Mouse (Mus musculus) intestine, embryonic 16.5 days (tissue): ENCODE data around the gene Ap2a1. TPM values are rescaled to one million over a fixed set of nuclear protein-coding genes. Genes with fewer than 3 reads are reported as not detected.

Experiments
- ATAC-seq: fragments of 200-750 bp; cut with Nextera tagmentation; 2 replicates; pipeline ENCODE4 v1.8.0; 2017; ENCODE audit warnings: moderate TSS enrichment, moderate library complexity
- H3K27ac ChIP-seq: fragments of 300-500 bp; sonication (generic); 2 replicates; pipeline ENCODE4 v1.5.1; 2014; ENCODE audit warnings: mild to moderate bottlenecking, low read length
- H3K27me3 ChIP-seq: fragments of 300-500 bp; sonication (generic); replicated peaks from 2 replicates; pipeline ENCODE4 v1.6.1; 2014; ENCODE audit warnings: low read length, control low read depth, mixed read lengths; ENCODE audit not compliant: control insufficient read depth, insufficient read depth
- H3K36me3 ChIP-seq: fragments of 300-500 bp; sonication (generic); 2 replicates; pipeline ENCODE4 v1.6.1; 2014; ENCODE audit warnings: low read length, control low read depth; ENCODE audit not compliant: control insufficient read depth, insufficient read depth
- H3K4me1 ChIP-seq: fragments of 300-500 bp; sonication (generic); 2 replicates; pipeline ENCODE4 v1.6.1; 2014; ENCODE audit warnings: low read length, control low read depth, mixed read lengths; ENCODE audit not compliant: control insufficient read depth, insufficient read depth
- H3K4me2 ChIP-seq: fragments of 300-500 bp; sonication (generic); 2 replicates; pipeline ENCODE4 v1.6.1; 2014; ENCODE audit warnings: low read depth, low read length, control low read depth
- H3K4me3 ChIP-seq: fragments of 300-500 bp; sonication (generic); 2 replicates; pipeline ENCODE4 v1.5.1; 2014; ENCODE audit warnings: mild to moderate bottlenecking, low read length
- H3K9ac ChIP-seq: fragments of 300-500 bp; sonication (generic); 2 replicates; pipeline ENCODE4 v1.6.1; 2014; ENCODE audit warnings: low read depth, low read length
- H3K9me3 ChIP-seq: fragments of 300-500 bp; sonication (generic); 2 replicates; pipeline ENCODE4 v1.6.1; 2016; ENCODE audit warnings: low read length, control low read depth; ENCODE audit not compliant: control insufficient read depth
- WGBS: fragments of 180-500 bp; shearing (Covaris S2); extraction: QIAGEN DNeasy Blood & Tissue Kit; methylation state at CpG from one replicate; pipeline ENCODE4 v1.1.7; 2014; 5-methylcytosine and 5-hydroxymethylcytosine counted together
- polyA plus RNA-seq: library from polyadenylated mRNA; unstranded; fragments of >200 nt; fragmentation: Nextera tagmentation; extraction: Ambion mirVana; gene quantifications from 2 replicates; pipeline ENCODE4 v1.2.1, GENCODE M21; 2015

Gene Ap2a1
- polyA plus RNA-seq, 1 experiment from 2014 or later = 56.8 TPM

DNA sequence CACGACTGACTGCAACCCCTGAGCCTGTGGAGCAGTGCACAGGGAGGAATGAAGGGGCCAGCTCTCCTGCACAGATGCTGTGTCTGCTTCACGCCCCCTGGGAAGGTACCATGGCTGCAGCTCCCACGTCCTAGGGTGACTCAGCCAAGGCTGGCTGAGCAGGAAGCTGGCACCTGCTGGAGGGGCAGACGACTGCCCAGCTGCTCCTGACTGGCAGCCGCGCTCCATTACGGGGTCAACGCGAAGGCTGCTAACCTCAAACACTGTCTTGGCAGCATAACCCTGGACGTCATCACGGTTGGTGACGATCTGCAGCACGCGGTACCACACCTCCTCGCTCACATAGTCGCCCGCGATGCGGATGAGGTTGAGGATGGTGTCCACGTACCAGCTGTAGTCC is 23.9 kb downstream of the Ap2a1 start:
- H3K36me3 ChIP-seq = peaks cover 49% of the 10 kb centered on the region
- H3K4me2 ChIP-seq = no peak overlapping the region
- H3K9me3 ChIP-seq = no peaks in the 10 kb centered on the region
- no peak overlapping the region for H3K9ac ChIP-seq
- H3K27ac ChIP-seq = no peak overlapping the region
- no peak for ATAC-seq
- WGBS = 91% methylated on average over 20 of the region's 20 CpGs
- no peak overlapping the region for H3K4me3 ChIP-seq
- no peaks in the 10 kb centered on the region for H3K27me3 ChIP-seq
- H3K4me1 ChIP-seq = peaks cover 12% of the 10 kb centered on the region

DNA sequence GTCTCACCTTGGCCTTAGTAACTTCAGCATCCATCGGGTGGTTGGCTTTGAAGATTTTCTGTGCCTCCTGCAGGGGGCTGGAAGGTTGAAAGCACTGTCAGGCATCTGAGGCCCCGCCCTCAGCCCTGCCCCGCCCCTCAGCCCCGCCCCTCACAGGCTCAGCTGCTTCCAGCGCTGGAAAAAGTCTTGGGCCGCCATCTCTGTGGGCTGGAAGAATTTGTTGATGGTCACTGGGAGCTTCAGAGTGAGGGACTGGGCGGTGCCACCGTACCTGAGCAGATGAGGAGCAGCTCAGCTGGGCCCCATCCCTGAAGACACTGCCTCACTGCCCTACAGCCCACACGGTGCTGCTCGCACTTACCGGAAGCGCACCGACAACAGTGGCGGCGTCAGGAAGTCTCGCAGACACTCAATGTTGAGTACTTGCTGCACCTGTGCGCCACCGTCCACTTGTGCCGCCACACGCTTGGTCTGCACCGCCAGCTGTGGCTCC is 28.0 kb downstream of the Ap2a1 start:
- H3K27ac ChIP-seq = peak overlapping the region; percentile 56
- H3K9me3 ChIP-seq = no peaks in the 10 kb centered on the region
- peaks cover 33% of the 10 kb centered on the region for H3K4me1 ChIP-seq
- H3K4me2 ChIP-seq = peak overlapping the region; percentile 59
- peak; percentile 66 for ATAC-seq
- 10% methylated on average over 21 of the region's 21 CpGs for WGBS
- H3K36me3 ChIP-seq = peaks cover 26% of the 10 kb centered on the region; the same call in 1 of the 2 replicates
- no peaks in the 10 kb centered on the region for H3K27me3 ChIP-seq
- peak overlapping the region; percentile 50 for H3K9ac ChIP-seq
- H3K4me3 ChIP-seq = peak overlapping the region; percentile 44

DNA sequence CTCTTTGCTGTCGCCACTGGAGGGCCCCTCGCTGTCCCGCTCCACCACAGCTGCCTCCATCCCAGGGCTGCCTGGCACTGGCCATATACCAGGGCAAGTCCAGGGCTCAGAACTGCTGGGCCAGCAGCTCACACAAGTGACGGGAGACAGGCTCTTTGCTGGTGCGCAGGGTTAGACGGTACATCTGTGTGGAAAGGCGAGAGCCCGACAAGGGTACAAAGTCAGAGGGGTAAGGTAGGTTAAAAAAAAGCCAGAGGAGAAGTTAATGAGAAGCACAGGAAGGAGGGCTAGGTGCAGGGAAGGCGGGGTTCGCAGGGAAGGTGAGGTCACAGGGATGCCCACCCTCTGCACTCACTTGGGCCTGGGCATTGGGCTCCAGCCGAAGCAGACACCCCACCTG is 28.7 kb downstream of the Ap2a1 start:
- Histone ChIP-seq H3K27me3 (no peaks in the 10 kb centered on the region), H3K4me3 (no peak overlapping the region), H3K36me3 (peaks cover 20% of the 10 kb centered on the region; the same call in 1 of the 2 replicates), H3K9ac (no peak overlapping the region), H3K4me2 (no peak overlapping the region), H3K9me3 (no peaks in the 10 kb centered on the region), H3K4me1 (peaks cover 33% of the 10 kb centered on the region), H3K27ac (no peak overlapping the region)
- WGBS = 89% methylated on average over 11 of the region's 11 CpGs
- ATAC-seq = no peak

DNA sequence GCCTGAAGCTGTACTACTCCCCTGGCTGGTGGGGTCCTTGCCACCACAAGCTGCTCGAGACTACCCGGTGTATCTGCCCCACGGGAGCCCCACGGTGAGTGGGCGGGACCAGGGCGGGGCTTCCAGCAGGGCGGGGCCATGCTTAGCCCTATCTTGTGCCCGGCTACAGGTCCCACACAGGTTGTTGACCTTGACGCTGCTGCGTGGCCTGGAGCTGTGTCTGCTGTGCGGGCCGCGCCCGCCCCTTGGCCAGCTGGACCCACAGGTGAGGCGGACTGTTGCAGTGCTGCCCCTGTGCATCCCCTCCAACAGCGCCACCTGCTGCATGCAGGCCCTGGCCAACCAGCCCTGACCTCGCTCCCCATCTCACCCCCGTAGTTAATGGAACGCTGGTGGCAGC is 30.7 kb downstream of the Ap2a1 start:
- Histone ChIP-seq H3K9ac (0 out of 2 replicates have a peak overlapping the region, but pooled peaks have one; percentile 27), H3K4me2 (peak overlapping the region; percentile 31), H3K4me3 (no peak overlapping the region), H3K4me1 (peaks cover 36% of the 10 kb centered on the region), H3K27ac (no peak overlapping the region), H3K27me3 (no peaks in the 10 kb centered on the region), H3K9me3 (no peaks in the 10 kb centered on the region), H3K36me3 (0 out of 2 replicates have a peak, but pooled peaks cover 7% of the 10 kb centered on the region)
- ATAC-seq = peak; percentile 16
- 28% methylated on average over 19 of the region's 19 CpGs for WGBS

DNA sequence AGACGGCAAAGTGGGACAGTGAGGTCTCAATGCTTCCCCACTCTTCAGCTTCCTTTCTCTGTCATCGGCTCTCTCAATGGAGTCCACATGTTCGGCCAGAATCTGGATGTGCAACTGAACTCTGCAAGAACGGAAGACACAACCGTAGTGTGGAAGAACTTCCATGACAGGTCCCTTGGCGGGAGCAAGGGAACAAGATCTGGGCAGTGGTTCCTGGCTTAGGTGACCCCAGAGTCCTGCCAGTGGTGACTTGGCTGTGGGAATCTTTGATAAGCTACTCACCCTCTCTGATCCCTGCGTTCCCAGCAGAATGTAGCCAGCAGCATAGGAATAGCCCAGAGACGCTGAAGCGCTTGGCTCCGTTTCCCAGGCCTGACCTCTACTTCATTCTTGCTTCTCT is 32.8 kb downstream of the Ap2a1 start:
- Histone ChIP-seq H3K4me3 (peak overlapping the region; percentile 75), H3K4me1 (peaks cover 38% of the 10 kb centered on the region), H3K27ac (peak overlapping the region; percentile 88), H3K9me3 (no peaks in the 10 kb centered on the region), H3K36me3 (no peaks in the 10 kb centered on the region), H3K27me3 (no peaks in the 10 kb centered on the region), H3K4me2 (peak overlapping the region; percentile 73), H3K9ac (peak overlapping the region; percentile 76)
- 34% methylated on average over 10 of the region's 10 CpGs for WGBS
- ATAC-seq = no peak

DNA sequence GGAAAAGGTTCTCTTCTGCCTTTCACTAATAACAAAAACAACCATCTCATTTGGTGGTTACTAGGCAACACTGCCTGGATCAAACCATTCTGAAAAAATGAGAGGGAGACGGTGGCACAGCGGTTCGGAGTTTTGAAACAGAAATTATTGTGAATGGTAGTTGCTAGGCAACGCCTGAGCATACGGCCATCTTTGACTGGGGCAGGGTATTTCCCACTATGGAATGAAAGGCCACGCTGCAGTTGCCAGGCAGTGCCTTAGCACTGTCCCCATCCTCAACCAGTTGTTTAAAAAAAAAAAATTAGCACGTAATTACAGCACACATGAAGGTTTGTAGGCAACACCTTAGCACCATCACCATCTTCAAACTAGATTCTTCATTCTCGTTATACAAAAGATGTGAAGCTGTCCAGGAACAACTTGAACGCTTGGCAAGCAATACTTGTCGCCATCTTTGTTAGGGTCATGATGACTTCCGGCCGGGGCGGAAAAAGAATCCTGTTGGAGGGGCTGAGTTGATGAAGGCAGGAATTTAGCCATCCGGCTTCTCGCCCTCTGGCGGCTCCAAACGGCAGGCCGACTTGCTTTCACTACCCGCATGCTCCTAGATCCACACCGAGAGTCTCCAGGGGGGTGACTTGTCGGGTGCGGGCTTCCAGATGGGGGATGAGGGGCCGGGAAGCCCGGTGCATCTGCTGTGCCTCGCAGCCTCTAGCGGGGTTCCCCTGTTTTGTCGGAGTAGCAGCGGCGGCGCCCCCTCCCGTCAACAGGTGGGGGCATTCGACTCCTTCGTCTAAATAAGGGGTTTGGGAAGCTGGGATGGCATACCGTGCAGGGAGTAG is 33.5 kb downstream of the Ap2a1 start, which contains the start of gene Fuz:
Gene Fuz, plus strand, starts transcription at position 487 of the 842 bp plus-strand sequence.
- Histone ChIP-seq H3K27me3 (no peaks in the 10 kb centered on the region), H3K9ac (peak within 1 kb of the TSS; percentile 76), H3K4me1 (peaks cover 39% of the 10 kb centered on the region), H3K27ac (peak within 1 kb of the TSS; percentile 88), H3K36me3 (no peaks in the 10 kb centered on the region), H3K9me3 (no peaks in the 10 kb centered on the region), H3K4me2 (peak within 1 kb of the TSS; percentile 73), H3K4me3 (peak within 1 kb of the TSS; percentile 75)
- peak; percentile 49 for ATAC-seq
- 1% methylated on average over 34 of the region's 34 CpGs for WGBS

DNA sequence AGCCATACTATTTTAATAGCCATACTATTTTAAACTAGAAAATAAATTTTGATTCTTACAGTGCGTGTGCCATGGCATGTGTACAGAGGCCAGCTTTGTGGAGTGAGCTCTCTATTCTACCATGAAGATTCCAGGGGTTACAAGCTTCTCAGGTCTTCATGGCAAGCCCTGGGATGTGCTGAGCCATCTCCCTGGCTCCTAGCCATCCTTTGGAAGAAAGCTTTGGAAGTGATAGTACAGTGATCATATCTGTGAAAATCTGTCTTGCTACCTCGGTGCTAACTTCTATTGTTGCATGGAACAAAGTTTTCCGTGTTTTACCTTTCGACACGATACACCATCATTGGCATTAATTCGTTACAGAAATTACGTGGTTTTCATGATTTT is 34.1 kb downstream of the Ap2a1 start:
- Histone ChIP-seq H3K4me3 (peak overlapping the region; percentile 75), H3K4me2 (peak overlapping the region; percentile 73), H3K4me1 (peaks cover 44% of the 10 kb centered on the region), H3K27me3 (no peaks in the 10 kb centered on the region), H3K9me3 (no peaks in the 10 kb centered on the region), H3K9ac (0 out of 2 replicates have a peak overlapping the region, but pooled peaks have one; percentile 32), H3K36me3 (no peaks in the 10 kb centered on the region), H3K27ac (0 out of 2 replicates have a peak overlapping the region, but pooled peaks have one; percentile 47)
- 67% methylated on average over 7 of the region's 7 CpGs for WGBS
- ATAC-seq = no peak

DNA sequence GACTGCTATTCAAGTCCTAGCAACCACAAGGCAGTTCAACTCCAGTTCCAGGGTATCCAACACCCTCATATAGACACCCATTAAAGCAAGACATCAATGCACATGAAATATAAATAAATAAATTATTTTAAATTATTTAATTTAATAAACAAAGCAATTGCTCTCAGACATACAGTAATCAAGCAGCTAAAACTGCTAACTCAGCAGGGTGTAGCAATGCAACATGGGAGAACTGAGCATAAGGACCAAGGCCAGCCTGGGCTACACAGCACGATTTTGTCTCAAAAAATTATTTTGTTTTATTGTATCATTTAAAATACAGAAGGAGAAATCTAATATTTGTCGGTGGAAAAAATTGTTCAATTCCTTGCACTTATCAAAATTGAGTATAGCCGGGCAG is 35.1 kb downstream of the Ap2a1 start:
- H3K4me1 ChIP-seq = peaks cover 44% of the 10 kb centered on the region
- no peak for ATAC-seq
- H3K4me2 ChIP-seq = no peak overlapping the region
- H3K27me3 ChIP-seq = no peaks in the 10 kb centered on the region
- H3K27ac ChIP-seq = no peak overlapping the region
- WGBS = 89% methylated on average over 3 of the region's 3 CpGs
- no peaks in the 10 kb centered on the region for H3K36me3 ChIP-seq
- no peak overlapping the region for H3K9ac ChIP-seq
- no peak overlapping the region for H3K4me3 ChIP-seq
- H3K9me3 ChIP-seq = no peaks in the 10 kb centered on the region

DNA sequence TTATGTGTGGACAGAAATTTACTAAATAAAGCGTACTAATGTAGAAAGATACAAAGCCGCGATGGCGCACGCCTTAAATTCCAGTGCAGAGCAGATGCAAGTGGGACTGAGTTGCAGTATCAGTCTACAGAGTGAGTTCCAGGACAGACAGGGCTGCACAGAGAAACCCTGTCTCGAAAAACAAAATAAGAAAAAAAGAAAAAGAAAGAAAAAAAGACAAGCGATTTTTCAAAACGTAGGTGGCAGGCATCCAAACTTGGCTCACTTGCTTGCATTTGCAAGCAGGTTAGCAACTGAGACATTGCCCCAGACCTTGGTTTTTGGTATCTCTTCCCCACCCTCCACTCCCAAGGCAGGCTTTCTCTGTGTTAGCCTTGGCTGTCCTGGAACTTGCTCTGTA is 36.1 kb downstream of the Ap2a1 start:
- no peaks in the 10 kb centered on the region for H3K9me3 ChIP-seq
- no peak for ATAC-seq
- H3K4me3 ChIP-seq = no peak overlapping the region
- no peaks in the 10 kb centered on the region for H3K36me3 ChIP-seq
- H3K4me1 ChIP-seq = peaks cover 34% of the 10 kb centered on the region
- no peaks in the 10 kb centered on the region for H3K27me3 ChIP-seq
- peak overlapping the region; percentile 20; the same call in 1 of the 2 replicates for H3K4me2 ChIP-seq
- WGBS = 19% methylated on average over 8 of the region's 8 CpGs
- H3K27ac ChIP-seq = peak overlapping the region; percentile 77
- no peak overlapping the region for H3K9ac ChIP-seq
